Mouse (Mus musculus) activated CD4-positive, CD25-positive, alpha-beta regulatory T cell, adult 4 months (primary cell): ENCODE measurements around the gene Npas3. TPM values are rescaled to one million over a fixed set of nuclear protein-coding genes. Genes with fewer than 3 reads are reported as not detected.

Experiments used
- ATAC-seq: one replicate; pipeline ENCODE4 v1.8.0; 2017
- polyA plus RNA-seq, 2 experiments: library from polyadenylated mRNA; unstranded; fragments of 100-300 nt; shearing (Covaris generic); gene quantifications; one replicate each; pipeline ENCODE4 v1.2.1; 2017

Npas3 gene
- polyA plus RNA-seq, 2 experiments from 2014 or later, result 0.05 TPM; not detected in 1

DNA sequence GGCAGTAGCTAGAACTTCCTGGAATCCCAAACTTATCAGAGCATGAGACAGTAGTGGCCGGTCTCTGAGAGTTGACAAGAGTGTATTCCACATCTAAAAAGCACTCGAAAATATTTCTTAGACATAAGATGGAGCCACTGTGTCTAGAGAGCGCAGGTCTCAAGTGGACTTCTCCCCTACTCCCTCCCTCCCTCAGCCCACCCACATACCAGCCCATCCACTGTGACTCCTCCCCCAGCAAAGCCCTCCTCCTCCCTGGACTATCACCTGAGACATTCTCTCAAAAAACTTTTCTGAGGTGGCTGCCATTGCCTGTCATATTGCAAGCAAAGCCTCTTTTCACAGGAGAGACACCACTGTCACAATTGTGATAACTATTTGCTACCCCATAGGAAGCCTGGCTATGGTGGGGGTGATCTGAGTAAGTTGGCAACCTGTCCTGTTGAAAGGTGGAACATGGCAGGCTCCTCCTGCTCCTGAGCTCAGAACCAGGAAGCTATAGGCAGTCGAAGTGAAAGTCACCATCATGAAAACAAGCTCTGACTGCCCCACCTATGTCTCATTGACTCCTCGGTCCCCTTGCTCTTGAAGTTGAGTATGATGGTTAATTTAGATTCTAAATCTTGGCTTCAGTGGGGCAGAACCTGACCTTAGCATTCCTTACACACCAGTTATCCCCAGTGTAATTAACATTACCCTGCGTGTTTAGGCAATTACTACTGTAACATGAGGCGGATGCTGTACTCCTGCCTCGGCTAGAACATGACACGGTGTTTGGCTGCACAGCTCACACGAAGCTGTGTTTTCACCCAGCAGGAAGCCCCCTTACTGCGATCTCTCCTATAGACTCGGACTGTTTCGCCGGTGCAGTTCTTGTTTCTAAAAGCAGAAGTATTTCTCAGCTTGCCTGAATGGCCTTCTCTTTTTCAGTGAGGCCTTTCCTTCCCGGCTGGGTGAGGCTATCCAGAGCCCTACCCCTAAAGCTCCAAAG, 751.5 kb downstream of the Npas3 start:
- ATAC-seq, result no peak

GRCm38 (mm10) chr12:54002496-54002895, 754.0 kb downstream of the Npas3 start:
- ATAC-seq, result no peak

DNA sequence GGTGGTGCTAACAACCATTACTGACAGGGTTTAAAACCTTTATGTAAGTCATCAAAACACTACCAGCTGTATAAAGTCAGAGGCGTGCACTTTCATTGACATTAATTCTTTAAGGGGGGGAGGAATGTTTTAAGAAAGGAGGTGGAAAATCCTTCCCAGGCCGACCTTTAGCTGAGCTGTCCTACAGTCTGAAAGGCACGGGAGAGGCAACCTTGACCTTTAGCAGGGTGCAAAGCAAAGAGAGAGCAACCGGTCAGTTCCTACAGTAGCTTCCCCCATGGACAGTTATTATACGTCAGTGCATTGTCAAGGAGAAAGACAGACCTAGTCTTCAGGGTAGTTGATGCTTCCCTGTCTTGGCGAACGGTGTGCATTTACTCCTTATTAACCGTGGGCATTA, 756.1 kb downstream of the Npas3 start:
- no peak for ATAC-seq

DNA sequence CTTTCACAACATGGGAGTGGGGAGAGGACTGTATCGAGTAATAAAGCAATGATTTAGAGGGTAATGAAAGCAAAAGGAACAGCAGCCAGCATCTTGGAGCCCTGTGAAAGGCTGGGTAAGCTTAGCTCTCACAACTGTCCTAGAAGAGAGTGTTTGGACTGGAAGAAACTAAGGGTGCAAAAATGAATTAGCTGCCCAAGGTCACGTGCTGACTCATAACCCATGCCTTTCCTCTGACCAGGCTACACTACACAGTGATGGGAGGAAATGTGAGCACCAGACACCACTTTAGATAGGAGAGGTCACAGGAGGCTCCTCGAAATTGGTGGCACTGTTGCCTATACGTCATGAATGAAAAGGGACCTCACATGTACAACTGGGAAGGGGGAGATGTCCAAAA, 757.1 kb downstream of the Npas3 start:
- ATAC-seq, result no peak

GRCm38 (mm10) chr12:54015304-54015703, 766.8 kb downstream of the Npas3 start:
- no peak for ATAC-seq

DNA sequence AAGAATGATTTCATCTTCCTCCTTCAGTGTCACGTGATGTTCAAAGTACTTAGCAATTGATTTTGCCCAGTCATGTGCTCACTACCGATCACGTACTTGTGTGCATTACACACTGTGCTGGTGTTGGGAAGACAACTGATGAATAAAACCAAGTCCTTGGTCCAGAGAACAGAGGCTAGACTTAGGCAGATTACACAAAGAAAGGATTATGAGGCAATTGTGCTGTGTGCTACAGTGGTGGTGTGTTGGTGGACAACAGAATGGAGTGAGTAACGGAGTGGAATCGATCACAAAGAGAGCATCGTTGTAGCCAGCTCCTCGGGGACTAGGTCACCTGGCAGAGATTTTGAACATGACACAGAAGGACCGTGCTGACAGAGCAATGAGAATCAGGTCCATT, 769.5 kb downstream of the Npas3 start:
- no peak for ATAC-seq

DNA sequence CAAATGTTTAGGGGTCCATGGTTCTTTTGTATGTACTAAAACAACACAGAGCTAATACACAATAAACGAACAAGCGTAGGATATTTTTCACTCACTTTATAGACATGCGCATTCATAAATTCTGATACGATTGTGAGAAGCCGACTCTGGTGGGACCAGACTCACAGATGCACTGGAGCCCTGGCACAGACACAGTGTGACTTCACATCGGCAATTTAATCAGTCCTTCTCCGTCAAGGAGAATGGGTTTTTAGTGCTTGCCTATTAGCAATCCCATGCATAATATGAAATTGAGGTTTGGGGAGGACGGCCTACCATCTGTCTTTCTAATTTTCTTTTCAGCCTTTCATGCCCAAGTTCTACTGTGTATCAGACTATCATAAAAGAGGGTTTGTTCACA, 771.5 kb downstream of the Npas3 start:
- ATAC-seq, result no peak

GRCm38 (mm10) chr12:54034666-54035346, 786.3 kb downstream of the Npas3 start:
- no peak for ATAC-seq

GRCm38 (mm10) chr12:54037602-54038001, 789.1 kb downstream of the Npas3 start:
- ATAC-seq, result no peak

- no peak for ATAC-seq
Measured at GRCm38 (mm10) chr12:54042996-54043544, 794.6 kb downstream of the Npas3 start.

DNA sequence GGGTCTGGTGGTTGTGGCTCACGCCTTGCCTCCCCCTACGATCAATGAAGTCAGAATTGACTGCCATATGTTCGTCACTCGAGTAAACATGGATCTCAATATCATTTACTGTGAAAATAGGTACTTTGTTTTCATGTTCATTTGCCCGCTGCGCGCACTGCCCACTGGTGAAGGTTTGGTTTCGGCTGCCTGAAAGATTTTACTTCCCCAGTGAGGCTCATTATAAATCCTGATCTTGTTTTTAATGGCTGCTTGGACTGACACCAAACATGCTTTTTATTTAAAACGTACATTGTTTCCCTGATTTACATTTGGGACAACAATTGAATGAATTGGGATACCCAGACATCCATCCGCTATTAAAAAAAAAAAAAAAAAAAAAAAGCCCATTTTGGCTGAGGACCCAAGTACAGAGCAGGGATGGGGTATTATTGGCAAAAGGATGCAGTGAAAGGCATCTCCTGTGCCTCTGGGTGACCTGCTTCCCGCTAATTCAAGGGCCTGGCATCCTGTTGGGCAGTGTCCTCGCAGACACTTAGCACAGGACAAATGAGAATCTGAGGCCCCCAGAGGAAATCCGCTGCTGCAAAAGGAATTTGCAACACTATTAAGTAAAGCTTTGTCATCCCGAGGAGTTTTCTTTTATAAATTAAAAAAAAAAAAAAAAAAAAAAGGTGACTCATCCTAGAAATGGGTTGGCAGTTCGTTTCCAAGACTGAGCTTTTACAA, 796.3 kb downstream of the Npas3 start:
- ATAC-seq, result no peak

- no peak for ATAC-seq
Measured at GRCm38 (mm10) chr12:54045360-54045759, 796.9 kb downstream of the Npas3 start.

DNA sequence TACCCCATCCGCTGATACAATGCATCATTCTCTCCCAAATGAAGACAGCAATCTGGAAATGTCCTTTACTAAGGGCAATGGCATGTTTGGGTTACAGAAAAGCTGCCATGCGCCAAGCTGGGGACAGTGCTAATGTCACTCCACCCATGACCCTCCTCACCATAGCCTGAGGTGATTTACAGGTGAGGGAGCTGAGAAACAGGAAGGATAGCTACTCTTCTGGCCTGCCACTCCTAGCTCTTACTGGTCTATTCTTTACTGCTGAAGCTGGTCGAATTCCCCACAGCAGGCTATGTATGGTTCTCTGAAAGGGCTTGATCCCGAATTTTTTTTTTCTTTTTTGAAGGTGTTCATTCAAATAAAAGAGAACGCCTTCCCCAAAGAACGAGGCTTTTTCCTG, 798.3 kb downstream of the Npas3 start:
- ATAC-seq, result no peak

DNA sequence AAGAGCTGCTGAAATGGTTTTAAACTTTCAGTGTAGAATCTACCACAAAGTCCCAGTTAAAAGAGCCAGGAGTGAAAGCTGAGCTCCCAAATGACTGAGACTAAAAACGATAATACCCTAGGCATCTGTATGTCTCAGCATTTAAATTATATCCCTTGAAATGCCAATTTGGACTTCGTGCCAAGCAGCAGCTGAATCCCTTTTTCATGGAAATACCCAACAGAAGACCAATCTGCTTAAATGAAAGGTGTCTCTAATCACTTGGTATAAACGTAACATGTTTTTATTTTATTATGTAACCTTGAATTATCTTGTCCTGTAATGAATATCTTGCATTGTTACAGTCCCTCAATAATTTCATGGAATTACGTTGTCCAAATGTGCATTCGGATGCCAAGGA, 799.6 kb downstream of the Npas3 start:
- ATAC-seq, result no peak

DNA sequence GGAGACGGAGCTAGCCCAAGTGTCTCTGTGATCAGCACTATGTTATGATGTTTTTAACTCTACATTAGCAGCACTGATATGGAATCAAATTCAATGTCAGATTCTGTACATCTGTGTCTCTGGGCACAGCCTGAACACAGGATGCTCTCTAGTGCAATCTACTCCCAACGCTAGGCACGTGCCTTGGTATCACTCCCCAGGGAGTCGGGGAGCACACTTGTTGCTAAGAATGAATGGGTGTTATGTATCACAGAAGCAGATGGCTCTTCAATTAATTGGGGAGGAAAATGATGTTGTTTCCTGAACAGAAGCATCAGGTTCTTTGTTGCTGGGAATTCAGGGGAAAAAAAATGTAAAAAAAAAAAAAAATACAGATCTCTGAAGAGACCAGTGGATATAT, 801.4 kb downstream of the Npas3 start:
- no peak for ATAC-seq

GRCm38 (mm10) chr12:54052939-54053338, 804.5 kb downstream of the Npas3 start:
- no peak for ATAC-seq

DNA sequence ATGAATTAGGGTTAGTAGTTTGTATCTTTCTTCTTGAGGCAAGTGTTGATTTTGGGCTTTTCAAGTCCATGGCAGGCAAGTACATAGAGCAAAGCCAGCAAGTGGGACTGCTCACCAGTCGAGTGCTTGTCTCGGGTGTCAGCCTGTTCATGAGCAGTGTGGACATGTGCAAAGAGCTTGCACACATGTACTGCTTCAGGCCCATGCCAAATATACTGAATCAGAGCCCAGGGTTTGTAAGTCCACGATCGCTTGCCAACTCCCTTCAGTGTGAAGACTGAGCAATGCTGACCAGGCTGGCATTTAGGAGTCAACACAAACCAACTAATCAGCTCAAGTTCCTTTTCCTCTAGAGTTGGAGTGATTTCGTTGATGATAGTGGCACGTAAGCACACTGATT, 805.1 kb downstream of the Npas3 start:
- no peak for ATAC-seq

DNA sequence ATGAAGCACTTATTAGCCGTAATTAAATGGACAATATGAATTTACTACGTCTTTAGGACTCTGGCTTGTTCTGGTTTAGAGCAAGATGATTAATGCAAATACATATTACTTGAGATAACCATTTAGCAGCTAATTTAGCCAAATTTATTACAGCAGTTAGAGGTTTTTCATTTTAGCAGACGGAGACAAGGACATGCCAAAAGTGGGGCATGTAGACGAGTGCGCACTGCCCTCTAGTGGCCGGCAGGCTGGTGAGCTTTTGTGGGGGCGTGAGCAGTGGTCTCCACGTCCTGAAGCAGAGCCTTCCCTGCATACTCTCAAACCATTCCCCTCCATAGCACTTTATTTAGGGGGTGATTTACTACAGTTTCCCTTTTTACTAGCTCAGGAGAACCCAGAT, 812.3 kb downstream of the Npas3 start:
- no peak for ATAC-seq

GRCm38 (mm10) chr12:54061168-54061567, 812.7 kb downstream of the Npas3 start:
- no peak for ATAC-seq

GRCm38 (mm10) chr12:54064986-54065385, 816.5 kb downstream of the Npas3 start:
- ATAC-seq, result no peak

- no peak for ATAC-seq
Measured at GRCm38 (mm10) chr12:54065607-54066006, 817.1 kb downstream of the Npas3 start.

DNA sequence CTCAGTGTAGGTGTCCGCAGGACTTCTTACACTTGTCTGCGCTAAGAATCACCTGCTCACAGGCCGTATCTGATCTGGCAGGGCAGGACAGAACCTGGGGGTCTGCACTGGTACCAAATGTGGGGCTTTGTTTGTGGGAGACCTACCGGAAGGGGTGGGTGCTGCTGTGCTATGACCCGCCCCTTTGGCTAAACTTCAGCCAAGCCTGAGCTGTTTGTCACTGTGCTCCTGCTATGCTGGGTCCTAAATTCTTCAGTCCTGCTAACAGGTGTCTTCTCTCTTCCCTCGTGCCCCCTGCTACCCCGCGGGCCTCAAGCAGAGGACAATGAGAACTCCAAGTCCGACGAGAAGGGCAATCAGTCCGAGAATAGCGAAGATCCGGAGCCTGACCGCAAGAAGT, 818.9 kb downstream of the Npas3 start:
- no peak for ATAC-seq
